Mouse (Mus musculus): ENCODE measurements around the gene Trappc12. TPM values are rescaled to one million over a fixed set of nuclear protein-coding genes. Genes with fewer than 3 reads are reported as not detected.

The Trappc12 gene
- total RNA-seq (2021), result 10 to 100 TPM; 58.6 to 59.7 TPM
- long read RNA-seq, experiment 1, transcript Trappc12-202 (12 exons, 3,230 nt), result minor isoform, 11 of 55 reads
- long read RNA-seq, experiment 1, transcript Trappc12-201 (12 exons, 3,377 nt), result major isoform, 27 of 55 reads
- long read RNA-seq, experiment 1, partial matches to known transcripts, result 5 of 55 reads
- long read RNA-seq, experiment 1, other reads (novel, unspliced or antisense), result 12 of 55 reads
- long read RNA-seq, experiment 2, full-length matches to known transcripts, result 56 of 83 reads
- long read RNA-seq, experiment 2, partial matches to known transcripts, result 14 of 83 reads
- long read RNA-seq, experiment 2, other reads (novel, unspliced or antisense), result 13 of 83 reads

DNA sequence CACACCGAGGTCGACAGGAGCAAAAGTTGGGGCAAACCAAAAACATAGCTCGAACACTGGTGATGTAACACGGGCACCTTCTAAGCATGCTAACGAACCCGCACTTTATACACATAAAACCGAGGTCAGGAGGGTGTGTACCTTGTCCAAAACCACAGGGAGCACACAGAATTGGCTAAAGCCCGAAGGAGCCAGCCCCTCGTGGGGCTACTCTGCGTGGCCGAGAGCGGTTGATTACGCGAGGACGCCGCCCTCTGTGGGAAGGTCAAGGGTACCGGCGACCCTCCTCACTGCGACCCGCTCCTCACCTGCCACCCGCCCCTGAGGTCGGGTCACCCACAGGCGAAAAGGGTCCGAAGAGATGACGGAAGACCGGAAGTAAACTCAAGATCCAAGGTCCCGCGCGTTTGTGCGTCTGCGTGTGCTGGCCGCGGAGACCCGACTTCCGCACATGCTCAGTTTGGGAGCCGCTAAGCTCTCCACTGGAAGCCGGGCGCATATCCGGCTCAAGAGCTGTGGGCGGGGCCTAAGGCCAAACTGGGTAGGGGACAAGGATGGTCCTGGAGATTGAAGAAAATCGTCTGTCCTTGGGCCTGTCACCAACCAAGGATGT lies at the start of gene Trappc12:
TSS of gene Trappc12 (minus strand) at position 452 of the 613 bp plus-strand sequence.
- Histone ChIP-seq H3K4me3 (peak within 1 kb of the TSS; percentile 98), H3K27ac (peak within 1 kb of the TSS; percentile 94)
- 0 out of 2 replicates have a peak, but pooled peaks have one; percentile 5 for TF ChIP-seq CTCF (conservative IDR thresholded peaks at IDR 0.05)
- peak; percentile 82 to 87 for DNase-seq (ENCODE audit: low spot score in 2 of 2)

- 0 out of 2 replicates have a peak overlapping the region, but pooled peaks have one; percentile 28 for H3K27ac ChIP-seq
- H3K4me3 ChIP-seq, result no peak overlapping the region
- no peak for DNase-seq (ENCODE audit: low spot score in 2 of 2)
- no peak for TF ChIP-seq CTCF (conservative IDR thresholded peaks at IDR 0.05)
These were observed 49.6 kb upstream of the Trappc12 start for GRCm38 (mm10) chr12:28799798-28800411.

DNA sequence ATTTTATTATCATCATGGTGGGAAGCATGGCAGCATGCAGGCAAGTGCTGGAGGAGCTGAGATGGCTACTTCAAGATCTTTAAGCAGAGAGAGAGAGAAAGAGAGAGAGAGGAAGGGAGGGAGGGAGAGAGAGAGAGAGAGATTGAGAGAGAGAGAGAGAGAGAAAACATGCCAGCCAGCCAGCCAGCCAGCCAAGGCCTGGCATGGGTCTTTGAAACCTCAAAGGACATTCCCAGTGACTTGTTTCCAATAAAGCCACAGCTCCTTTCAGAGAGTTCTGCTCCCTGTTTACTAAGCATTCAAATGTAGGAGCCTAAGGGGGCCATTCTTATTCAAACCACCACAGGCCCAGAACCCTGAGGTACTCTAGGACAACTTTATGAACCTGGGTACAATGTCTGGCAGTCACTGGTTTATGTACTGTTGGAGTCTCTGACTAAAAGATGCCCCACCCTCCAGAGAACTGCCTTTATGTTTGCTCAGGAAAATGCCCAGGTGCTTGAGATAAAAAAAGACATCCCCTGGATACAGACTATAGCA lies 46.7 kb upstream of the Trappc12 start:
- Histone ChIP-seq H3K27ac (peak overlapping the region; percentile 66), H3K4me3 (no peak overlapping the region)
- TF ChIP-seq CTCF (conservative IDR thresholded peaks at IDR 0.05), result no peak
- no peak for DNase-seq (ENCODE audit: low spot score in 2 of 2)

GRCm38 (mm10) chr12:28795041-28795440 lies 44.8 kb upstream of the Trappc12 start:
- 0 out of 2 replicates have a peak overlapping the region, but pooled peaks have one; percentile 66 for H3K27ac ChIP-seq
- DNase-seq (ENCODE audit: low spot score in 2 of 2), result no peak
- no peak overlapping the region for H3K4me3 ChIP-seq
- TF ChIP-seq CTCF (conservative IDR thresholded peaks at IDR 0.05), result no peak

DNA sequence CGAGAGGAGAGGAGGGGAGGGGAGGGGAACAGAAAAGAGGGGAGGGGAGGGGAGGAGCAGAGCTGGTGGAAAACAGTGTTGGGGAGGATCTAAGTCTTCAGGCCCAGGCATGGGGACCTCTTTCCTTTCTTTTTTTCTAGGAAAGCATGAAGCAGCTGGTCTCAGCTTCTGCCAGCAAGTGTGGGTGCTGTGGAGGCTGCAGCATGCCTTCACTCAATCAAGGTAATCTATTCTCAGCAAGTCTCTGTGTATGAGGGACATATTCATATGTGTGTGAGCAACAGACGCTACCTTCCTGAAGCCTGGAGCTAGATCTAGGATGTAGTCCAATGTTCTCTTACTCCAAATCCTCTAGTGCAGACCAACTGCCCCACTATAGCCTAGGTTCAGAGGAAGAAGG lies 43.4 kb upstream of the Trappc12 start:
- DNase-seq (ENCODE audit: low spot score in 2 of 2), result peak in 1 of 2 experiments; percentile 58
- peak overlapping the region; percentile 70 for H3K27ac ChIP-seq

GRCm38 (mm10) chr12:28792613-28793012 lies 42.3 kb upstream of the Trappc12 start:
- no peak for DNase-seq (ENCODE audit: low spot score in 2 of 2)
- TF ChIP-seq CTCF (conservative IDR thresholded peaks at IDR 0.05), result no peak
- H3K4me3 ChIP-seq, result no peak overlapping the region
- no peak overlapping the region for H3K27ac ChIP-seq

More for the DNA sequence above, 43.4 kb upstream of the Trappc12 start:
- TF ChIP-seq CTCF (conservative IDR thresholded peaks at IDR 0.05), result no peak
- H3K4me3 ChIP-seq, result no peak overlapping the region

- Histone ChIP-seq H3K27ac (no peak overlapping the region), H3K4me3 (no peak overlapping the region)
- DNase-seq (ENCODE audit: low spot score in 2 of 2), result no peak
- no peak for TF ChIP-seq CTCF (conservative IDR thresholded peaks at IDR 0.05)
These were observed 36.0 kb upstream of the Trappc12 start for GRCm38 (mm10) chr12:28786310-28786709.

DNA sequence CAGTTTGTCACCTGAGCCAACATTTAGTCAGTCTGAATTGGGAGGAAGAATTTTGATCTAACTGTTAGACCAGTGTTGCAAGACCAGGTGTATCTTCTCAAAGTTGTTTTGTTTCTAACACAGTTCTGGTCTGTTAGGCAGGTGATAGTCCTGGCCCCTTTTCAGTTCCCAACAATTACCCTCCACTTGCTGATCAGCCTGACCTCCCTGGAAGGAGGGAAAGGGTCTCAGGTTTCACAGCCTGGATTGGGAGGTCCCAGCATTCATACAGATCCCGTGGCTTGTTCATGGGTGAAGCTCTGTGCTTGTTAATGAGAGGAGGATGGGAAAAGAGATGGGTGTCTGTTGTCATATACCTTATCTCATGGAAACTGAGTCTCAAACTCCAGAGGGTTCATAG lies 35.0 kb upstream of the Trappc12 start:
- no peak for DNase-seq (ENCODE audit: low spot score in 2 of 2)
- H3K27ac ChIP-seq, result no peak overlapping the region; the same call in 1 of the 2 replicates
- no peak overlapping the region for H3K4me3 ChIP-seq
- TF ChIP-seq CTCF (conservative IDR thresholded peaks at IDR 0.05), result no peak

DNA sequence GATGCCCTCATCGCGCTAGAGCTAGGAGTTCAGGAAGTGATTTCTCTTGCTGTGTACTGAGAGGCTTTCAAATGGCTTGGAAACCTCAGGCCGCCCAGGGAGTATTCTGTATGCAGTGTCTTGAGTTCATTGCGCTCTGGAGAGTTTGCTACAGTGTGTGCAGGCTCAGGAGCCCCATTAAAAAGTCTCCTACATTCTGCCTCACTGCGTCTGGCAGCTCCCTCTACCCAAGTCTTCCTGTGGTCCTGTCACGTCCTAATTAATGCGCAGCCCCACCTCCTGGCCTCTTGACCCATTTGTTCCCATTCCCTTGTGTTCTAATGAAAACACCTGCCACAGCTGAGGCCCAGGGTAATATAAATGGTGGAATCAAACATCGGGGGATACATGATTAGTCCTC lies 34.6 kb upstream of the Trappc12 start:
- H3K27ac ChIP-seq, result peak overlapping the region; percentile 58

DNA sequence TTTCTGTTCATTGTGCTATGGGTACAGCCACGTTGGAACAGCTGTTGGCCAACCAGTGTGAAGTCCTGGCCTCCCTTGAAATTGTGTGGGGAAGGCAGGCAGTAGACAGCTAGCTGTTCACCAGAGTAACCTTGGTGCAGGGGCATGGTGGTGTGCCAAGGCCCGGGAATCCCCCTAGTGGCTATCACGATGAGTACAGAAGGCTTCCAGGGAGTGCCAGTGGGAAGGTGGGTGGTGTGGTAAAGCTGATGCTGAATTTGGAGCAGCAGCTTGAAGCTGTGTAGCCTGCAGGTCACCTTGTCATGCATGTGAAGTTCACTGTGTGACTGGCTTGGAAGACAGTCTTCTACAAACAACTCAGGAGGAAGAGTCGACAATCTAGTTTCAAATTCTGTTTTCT lies 34.1 kb upstream of the Trappc12 start:
- peak overlapping the region; percentile 58 for H3K27ac ChIP-seq
- H3K4me3 ChIP-seq, result no peak overlapping the region
- peak; percentile 70 for TF ChIP-seq CTCF (conservative IDR thresholded peaks at IDR 0.05)
- peak in 1 of 2 experiments; percentile 38 for DNase-seq (ENCODE audit: low spot score in 2 of 2)

More for the DNA sequence above, 34.6 kb upstream of the Trappc12 start:
- no peak overlapping the region for H3K4me3 ChIP-seq
- no peak for TF ChIP-seq CTCF (conservative IDR thresholded peaks at IDR 0.05)
- no peak for DNase-seq (ENCODE audit: low spot score in 2 of 2)

- no peak overlapping the region for H3K4me3 ChIP-seq
- no peak for TF ChIP-seq CTCF (conservative IDR thresholded peaks at IDR 0.05)
- no peak for DNase-seq (ENCODE audit: low spot score in 2 of 2)
- no peak overlapping the region for H3K27ac ChIP-seq
These were observed 32.4 kb upstream of the Trappc12 start for GRCm38 (mm10) chr12:28782637-28783036.

DNA sequence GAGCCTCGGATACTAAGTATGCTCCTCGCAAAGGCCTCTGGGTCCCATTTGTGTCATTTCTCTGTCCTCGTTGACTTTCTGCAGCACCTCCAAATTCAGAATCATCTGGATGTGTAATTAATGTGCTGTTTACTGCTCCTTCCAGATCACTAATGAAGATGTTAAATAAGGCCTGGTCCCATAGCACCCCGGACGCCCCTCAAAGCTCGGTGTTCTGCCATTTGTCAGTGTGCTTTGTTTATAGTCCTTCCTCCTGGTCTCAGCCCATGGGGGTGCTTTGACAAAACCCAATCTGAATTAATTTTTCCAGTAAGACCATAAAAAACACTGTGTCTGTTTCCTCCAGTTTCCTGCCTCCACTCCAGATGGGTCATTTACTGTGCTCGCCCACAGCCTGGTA lies 29.9 kb upstream of the Trappc12 start:
- H3K27ac ChIP-seq, result peak overlapping the region; percentile 53; the same call in 1 of the 2 replicates
- no peak overlapping the region for H3K4me3 ChIP-seq
- DNase-seq (ENCODE audit: low spot score in 2 of 2), result no peak
- no peak for TF ChIP-seq CTCF (conservative IDR thresholded peaks at IDR 0.05)

DNA sequence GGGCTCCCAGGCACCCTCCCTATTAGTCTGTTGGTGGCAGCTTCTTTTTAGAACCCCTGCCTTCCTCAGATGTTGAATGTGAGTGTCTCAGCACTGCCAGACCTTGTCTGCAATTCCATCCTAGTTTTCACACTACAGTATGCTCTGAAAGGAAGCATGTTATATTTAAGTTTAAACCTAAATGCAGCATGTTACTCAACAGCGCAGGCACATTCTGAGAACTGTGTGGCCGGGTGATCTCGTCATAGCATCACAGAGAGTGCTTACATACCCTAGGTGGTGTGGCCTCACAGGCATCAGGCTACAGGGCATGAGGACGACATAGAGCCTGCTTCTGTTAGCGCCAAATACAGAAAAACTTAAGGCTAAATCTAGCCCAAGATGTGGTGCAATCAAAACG lies 25.4 kb upstream of the Trappc12 start:
- no peak for DNase-seq (ENCODE audit: low spot score in 2 of 2)
- H3K27ac ChIP-seq, result peak overlapping the region; percentile 19; the same call in 1 of the 2 replicates
- TF ChIP-seq CTCF (conservative IDR thresholded peaks at IDR 0.05), result no peak
- no peak overlapping the region for H3K4me3 ChIP-seq

All from layer of hippocampus, adult 2 months (tissue).